28 mouse cellular contexts compared by ENCODE assay signal in genomic region chr5:149585231-149585630, GRCm38 (mm10). TPM values are rescaled to one million over a fixed set of nuclear protein-coding genes. Genes with fewer than 3 reads are reported as not detected.
"Had no signal": no experiment of that assay in that cellular context is flagged by ENCODE, and none has a peak within 500 bp of the region (broad histone marks: within the 10 kb centered on the region; RNA-seq: fewer than 3 reads in every experiment).

No protein-coding gene starts in this region.

- H3K9me3 ChIP-seq: embryonic facial prominence, embryonic 10.5 days; embryonic facial prominence, embryonic 12.5 days; embryonic facial prominence, embryonic 13.5 days; embryonic facial prominence, embryonic 15.5 days; forebrain, embryonic 10.5 days; forebrain, embryonic 12.5 days; forebrain, embryonic 13.5 days; forebrain, embryonic 15.5 days had no signal

- H3K27ac ChIP-seq: embryonic facial prominence, embryonic 10.5 days; embryonic facial prominence, embryonic 12.5 days; embryonic facial prominence, embryonic 13.5 days; embryonic facial prominence, embryonic 15.5 days; forebrain, embryonic 10.5 days; forebrain, embryonic 12.5 days; forebrain, embryonic 13.5 days; forebrain, embryonic 15.5 days; gastrocnemius, adult 2 months; heart, adult 2 months had no signal

- H3K36me3 ChIP-seq: embryonic facial prominence, embryonic 10.5 days; embryonic facial prominence, embryonic 12.5 days; embryonic facial prominence, embryonic 13.5 days; embryonic facial prominence, embryonic 15.5 days; forebrain, embryonic 10.5 days; forebrain, embryonic 12.5 days; forebrain, embryonic 15.5 days had no signal

- H3K27me3 ChIP-seq: embryonic facial prominence, embryonic 12.5 days; embryonic facial prominence, embryonic 13.5 days; embryonic facial prominence, embryonic 15.5 days; forebrain, embryonic 13.5 days; forebrain, embryonic 15.5 days had no signal

- H3K4me3 ChIP-seq: embryonic facial prominence, embryonic 10.5 days; embryonic facial prominence, embryonic 12.5 days; embryonic facial prominence, embryonic 13.5 days; embryonic facial prominence, embryonic 15.5 days; erythroblast, embryonic 14.5 days; forebrain, embryonic 10.5 days; forebrain, embryonic 12.5 days; forebrain, embryonic 13.5 days; forebrain, embryonic 15.5 days; gastrocnemius, adult 2 months; heart, adult 2 months had no signal

- ATAC-seq: forebrain, embryonic 14.5 days had no signal

- H3K9ac ChIP-seq: embryonic facial prominence, embryonic 12.5 days; embryonic facial prominence, embryonic 13.5 days; embryonic facial prominence, embryonic 15.5 days; forebrain, embryonic 12.5 days; forebrain, embryonic 13.5 days; forebrain, embryonic 15.5 days; forebrain, postnatal 0 days had no signal

- DNase-seq: cerebellum, adult 2 months; cerebellum, adult 8-10 months; cerebellum, adult 9-10 months; cerebellum, adult 9-11 months; cerebellum, postnatal 14 days; cerebellum, postnatal 25 days; cerebellum, postnatal 36 days; embryo, embryonic 11 days; forebrain, postnatal 0 days; gastrocnemius, adult 2 months; gastrocnemius, postnatal 10 days; gastrocnemius, postnatal 14 days; gastrocnemius, postnatal 25 days; gastrocnemius, postnatal 36 days; heart, adult 11 months; heart, adult 18-20 months; heart, adult 2 months had no signal

- H3K4me1 ChIP-seq: forebrain, embryonic 13.5 days had no signal

- H3K4me2 ChIP-seq: embryonic facial prominence, embryonic 12.5 days; embryonic facial prominence, embryonic 13.5 days; embryonic facial prominence, embryonic 15.5 days; forebrain, embryonic 12.5 days; forebrain, embryonic 13.5 days; forebrain, embryonic 15.5 days had no signal

RNA-seq across cellular contexts. Expression of gene Wdr95, which starts 56.8 kb away (rescaled TPM):
- polyA plus RNA-seq: embryonic facial prominence, embryonic 10.5 days; embryonic facial prominence, embryonic 11.5 days; erythroblast, embryonic 14.5 days; forebrain, embryonic 10.5 days had no signal
